Mouse (Mus musculus) adrenal gland, postnatal 14 days (tissue): Measurements from ENCODE around the gene Olfr263. TPM values are rescaled to one million over a fixed set of nuclear protein-coding genes. Genes with fewer than 3 reads are reported as not detected.
A peak's percentile ranks its signal among the peaks of the same experiment; 100 is the strongest.

ENCODE experiments used
- DNase-seq: peaks from one replicate; pipeline ENCODE4 v3.0.0; 2021; ENCODE audit warnings: mixed read lengths
- total RNA-seq: library from RNA; stranded (reverse); gene quantifications from 2 replicates; pipeline ENCODE4 v1.2.3, GENCODE M21; 2021

Olfr263 gene
- total RNA-seq, 1 experiment from 2014 or later: not detected

DNA sequence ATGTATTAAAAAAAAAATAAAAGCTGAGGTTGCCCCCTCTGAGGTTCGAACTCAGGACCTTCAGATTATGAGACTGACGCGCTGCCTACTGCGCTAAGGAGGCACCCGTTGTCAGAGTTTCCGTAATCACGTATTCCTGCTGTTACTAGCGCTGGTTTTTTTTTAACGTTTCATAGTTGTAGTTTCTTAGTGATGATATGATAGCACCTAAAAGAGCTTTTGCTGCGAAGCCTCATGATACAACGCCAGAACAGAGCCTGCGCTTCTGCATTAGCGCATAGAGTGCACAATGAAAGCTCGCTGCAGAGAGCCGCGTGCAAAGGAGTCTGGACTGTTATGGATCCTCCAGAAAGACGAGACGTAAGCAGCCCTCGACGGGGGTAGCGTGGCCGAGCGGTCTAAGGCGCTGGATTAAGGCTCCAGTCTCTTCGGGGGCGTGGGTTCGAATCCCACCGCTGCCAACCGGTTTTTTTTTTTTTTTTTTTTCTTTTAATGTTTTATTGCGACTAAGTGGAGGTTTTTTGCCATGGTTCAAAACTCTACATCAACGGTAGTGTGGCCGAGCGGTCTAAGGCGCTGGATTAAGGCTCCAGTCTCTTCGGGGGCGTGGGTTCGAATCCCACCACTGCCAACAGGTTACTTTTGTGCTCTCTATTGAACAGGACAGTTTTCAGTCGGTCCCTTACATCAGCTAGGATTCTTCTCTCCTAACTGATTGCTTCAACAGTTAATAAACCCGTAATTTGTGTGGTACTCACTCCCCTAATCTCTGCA, 40.4 kb downstream of the Olfr263 start:
- DNase-seq: peak; percentile 87

DNA sequence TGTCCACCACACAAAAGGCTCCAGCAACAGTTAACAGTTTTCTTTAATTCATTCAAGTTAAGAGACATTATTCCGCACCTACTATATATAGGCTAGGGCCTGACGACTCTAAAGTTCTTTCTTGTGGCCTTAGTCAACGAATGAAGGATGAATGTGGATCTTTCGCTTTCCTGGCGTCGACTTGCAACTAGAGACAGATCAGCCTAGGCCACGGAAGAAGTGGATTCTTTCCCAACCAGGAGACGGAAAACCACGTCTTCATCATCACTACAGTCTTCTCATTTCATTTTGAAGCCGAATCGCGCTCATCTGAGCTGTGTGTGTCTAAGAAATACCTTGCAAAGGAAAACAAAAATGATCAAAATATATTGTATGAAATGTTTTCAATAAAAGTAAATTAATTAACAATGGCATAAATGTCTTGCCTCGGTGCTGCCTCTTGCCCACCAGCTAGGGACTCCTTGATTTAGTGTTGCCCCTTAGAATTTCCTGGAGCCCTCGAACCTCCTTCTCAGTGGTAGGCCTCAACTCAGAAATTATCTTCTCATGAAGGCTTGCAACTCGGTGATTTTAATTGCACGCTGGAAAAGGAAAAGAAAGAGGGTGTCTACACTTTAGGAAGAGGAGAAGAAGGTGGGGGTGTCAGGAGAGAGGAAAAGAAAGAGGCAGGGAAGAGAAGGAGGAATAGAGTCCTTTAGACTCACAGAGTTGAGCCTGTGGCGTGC, 41.2 kb downstream of the Olfr263 start:
- DNase-seq: no peak

DNA sequence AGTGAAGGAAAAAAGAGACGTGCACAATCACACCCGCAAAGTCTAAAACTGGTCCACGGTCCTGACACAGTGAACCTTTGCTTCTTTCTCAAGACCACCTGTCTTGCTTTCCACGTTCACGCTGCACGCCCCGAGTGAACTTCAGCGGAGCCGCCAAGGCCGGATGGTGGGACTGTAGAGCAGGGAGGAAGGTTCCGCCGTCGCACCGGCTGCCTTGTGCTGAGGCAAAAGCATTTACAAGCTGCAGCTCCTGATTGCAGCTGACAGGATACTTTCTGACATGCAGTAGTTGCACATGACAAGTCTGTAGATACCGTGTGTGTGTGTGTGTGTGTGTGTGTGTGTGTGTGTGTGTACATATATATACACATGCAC, 41.7 kb downstream of the Olfr263 start:
- no peak for DNase-seq

DNA sequence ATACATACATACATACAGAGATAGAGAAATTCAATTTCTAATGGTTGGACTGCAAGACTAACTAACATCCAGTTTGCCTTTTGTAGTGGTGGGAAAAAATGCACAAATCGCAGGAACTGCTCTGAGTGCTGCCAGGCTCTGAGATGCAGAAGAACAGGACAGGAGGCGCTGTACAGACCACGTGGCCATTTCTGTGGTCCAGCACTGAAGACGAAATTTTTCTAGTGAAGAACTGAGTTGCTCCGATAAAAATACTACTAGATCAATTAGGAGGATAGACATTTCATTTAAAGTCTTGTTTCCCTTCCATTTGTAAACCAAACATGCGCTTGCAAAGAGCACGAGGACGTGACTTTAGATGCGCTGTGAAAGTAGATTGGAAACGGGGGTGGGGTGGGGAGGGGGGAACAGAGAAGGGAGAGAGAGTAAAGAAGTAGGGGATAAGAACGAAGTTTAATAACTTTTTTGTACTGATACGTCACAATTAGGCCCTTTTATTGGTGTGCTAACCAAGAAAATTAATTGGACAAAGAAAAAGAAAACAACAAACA, 42.2 kb downstream of the Olfr263 start:
- peak; percentile 25 for DNase-seq

DNA sequence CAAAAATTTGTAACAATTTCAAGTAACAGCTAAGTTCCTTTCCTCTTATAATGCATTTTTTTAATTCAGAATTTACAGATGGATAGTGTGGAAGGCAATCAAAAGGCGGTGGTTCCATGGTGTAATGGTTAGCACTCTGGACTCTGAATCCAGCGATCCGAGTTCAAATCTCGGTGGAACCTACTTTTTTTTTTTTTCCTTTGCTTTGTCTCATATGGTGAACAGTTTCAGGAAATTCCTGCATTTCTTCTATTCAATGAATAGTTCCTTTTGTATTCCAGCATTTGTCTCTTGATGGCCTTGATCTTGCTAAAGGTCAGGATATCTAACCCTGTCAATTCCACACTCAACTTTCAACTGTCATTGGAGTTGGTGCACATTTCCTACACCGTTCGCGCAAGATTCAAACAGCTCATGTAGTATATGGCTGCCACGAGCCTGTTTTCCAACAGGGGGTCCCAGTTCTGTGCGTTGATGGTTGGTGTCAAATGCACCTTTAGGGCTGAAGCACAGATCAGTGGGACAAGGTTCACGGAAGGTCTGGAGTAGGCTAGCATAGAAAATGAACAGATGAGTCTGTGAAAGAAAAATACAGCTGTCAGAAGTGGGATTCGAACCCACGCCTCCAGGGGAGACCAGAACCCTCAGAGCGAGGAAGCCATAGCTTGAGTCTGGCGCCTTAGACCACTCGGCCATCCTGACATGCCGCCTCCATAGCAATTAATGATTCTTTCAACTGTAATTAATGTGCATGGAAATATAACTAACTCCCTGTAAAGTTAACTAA, 43.0 kb downstream of the Olfr263 start:
- peak; percentile 69 for DNase-seq

DNA sequence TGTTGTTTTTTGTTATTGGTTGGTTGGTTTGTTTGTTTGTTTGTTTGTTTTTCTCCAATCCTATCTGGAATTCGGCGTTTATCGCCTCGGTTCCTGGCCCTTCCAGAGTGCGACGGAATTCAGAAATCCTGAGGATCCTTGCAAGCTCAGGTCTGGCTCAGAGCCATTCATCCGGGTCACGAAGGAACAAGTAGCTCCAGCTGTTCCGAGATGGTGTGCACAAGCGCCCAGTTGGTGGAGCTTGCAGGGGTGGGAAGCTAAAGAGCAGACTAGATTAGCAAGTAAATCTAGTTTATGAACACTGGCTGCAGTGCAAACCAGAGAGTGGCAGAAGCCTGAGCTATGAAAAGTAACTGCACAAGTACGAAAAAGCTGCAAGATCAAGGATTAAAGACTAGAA, 43.6 kb downstream of the Olfr263 start:
- DNase-seq: peak; percentile 94

DNA sequence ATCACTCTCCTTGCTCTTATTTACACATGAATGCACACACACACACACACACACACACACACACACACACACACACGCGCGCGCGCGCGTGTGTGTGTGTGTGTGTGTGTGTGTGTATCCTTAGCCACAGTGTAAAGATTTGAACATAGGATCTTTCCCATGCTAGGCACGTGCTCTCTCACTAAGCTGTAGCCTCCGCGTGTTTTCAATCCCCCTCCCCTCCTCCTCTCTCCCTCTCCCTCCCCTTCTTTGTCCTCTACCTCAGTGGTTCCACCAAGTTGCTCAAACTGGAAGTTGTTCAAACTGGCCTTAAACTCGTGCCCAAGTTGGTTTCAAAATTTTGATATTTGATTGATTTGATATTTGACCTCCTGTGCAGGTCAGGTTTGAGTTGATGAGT, 47.3 kb downstream of the Olfr263 start:
- DNase-seq: no peak

DNA sequence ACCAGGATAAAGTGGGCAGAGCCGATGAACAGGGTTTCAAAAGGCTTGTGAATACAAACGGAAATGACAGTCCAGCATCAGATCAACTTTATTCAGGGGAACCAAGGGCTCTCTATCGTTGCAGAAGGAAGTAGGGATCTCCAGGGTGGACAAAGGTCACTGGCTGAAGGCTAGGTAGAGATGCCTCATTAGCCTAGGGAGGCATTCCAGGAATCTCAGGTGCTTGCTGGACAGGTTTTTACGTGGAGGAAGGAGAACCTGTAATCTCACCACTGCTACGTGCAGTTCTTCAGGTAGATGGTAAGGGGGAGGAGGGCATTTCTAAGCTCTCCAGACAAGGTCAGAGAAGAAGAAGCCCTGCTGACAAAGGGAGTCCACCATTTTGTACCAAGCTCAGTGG, 48.2 kb downstream of the Olfr263 start:
- no peak for DNase-seq

DNA sequence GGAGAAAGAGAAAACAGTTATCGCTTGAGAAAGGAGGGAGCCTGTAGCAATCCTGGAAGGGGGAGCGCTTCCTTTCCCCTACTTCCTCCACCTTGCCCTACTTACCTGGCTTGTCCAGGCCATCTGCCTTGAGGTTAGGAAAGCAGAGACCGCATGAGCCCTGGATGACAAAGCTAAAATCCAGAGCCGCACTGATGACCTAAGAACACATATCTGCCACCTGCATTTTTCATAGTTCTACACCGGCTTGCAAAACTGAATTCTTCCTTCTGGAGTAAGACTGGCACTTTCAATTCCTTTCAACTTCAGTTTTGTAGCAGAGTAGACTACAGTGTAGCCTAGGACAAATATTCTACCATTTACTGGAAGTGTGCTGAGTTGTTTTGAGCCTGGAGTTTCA, 48.9 kb downstream of the Olfr263 start:
- no peak for DNase-seq

DNA sequence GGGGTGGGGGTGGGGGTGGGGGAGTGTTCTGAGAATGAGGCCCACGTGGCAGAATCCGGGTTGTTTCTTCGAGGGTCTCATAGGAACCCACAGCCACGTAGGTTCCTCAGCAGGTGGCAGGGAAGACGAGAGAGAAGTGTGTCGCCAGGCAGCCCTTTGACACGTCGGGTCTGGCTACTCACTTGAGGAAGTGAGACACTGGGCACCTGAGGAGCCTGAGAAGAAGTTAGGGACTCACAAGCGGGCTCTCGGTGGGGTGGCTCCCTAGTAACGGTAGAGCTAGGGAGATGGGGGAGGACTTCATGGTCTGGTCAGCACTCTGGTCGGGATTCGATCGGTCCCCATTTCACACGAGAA, 49.9 kb downstream of the Olfr263 start, which contains the start of gene Trim27:
Gene Trim27, plus strand, starts transcription at position 79 of the 357 bp plus-strand sequence.
- DNase-seq: no peak

DNA sequence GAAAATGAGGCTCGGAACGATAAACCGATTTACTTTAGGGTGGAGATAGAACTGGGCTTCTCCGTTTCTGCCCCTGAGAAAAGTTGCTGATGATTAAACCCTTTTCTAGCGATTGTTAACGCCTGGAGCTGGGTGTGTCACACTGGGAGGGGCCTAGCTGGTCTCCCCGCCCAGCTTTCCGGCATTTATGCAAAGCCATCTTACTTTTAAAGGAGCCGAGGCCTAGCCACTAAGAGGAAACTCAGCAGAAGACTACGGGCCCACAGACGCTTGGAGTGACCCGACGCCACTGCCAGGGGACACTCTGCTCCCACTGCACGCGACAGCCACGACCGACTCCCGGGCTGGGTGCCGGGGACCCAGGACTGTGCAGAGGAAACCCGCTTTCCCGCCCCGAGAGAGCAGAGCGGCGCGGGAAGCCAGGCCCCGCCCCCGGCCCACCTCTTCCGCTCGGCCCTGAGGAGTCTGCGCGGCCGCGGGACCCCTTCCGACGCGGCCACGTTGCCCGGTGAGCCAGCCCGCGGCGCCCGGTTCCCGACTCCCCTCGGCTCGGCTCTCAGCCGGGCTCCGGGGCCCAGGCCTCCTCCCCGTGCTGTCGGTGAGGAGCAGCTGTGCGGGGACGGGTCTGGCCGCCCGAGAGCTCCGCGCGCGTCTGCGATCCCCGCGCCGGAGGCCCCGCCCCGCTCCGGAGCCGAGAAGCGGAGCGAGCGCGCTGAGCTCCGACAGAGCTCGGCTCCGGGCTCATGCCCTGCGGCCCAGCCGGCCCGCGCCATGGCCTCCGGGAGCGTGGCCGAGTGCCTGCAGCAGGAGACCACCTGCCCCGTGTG, 50.5 kb downstream of the Olfr263 start:
- DNase-seq: peak; percentile 90

DNA sequence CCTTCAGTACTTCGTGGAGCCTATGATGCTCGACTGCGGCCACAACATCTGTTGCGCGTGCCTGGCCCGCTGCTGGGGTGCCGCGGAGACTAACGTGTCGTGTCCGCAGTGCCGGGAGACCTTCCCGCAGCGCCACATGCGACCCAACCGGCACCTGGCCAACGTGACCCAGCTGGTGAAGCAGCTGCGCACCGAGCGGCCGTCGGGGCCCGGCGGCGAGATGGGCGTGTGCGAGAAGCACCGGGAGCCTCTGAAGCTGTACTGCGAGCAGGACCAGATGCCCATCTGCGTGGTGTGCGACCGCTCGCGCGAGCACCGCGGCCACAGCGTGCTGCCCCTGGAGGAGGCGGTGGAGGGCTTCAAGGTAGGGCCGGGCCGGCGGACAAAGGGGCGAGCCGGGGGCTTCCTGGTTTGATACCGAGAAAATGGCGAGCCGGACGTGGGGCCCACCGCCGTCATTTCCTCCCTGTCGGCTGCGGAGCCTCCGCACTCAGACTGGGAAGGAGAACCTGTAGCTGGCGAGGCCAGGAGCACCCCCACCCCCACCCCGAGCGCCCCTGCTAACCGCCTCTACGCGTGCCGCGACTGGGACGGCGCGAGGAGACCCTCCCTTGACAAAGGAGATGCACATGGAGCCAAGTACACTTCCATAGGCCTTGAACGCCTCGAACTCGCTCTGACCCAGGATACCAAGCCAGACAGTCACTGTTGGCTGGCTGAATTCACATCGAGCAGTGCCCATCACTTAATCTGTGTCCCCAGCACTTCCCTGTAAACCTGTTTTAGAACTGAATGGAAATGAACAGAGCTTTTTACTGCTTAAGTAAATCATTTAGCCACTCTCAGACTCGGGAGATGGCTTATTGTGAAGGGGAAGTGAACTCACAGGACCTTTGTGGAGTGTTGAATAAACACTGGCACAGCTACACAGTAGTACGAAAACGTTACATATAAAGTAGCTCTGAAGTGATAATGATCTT, 51.4 kb downstream of the Olfr263 start:
- DNase-seq: peak; percentile 76

DNA sequence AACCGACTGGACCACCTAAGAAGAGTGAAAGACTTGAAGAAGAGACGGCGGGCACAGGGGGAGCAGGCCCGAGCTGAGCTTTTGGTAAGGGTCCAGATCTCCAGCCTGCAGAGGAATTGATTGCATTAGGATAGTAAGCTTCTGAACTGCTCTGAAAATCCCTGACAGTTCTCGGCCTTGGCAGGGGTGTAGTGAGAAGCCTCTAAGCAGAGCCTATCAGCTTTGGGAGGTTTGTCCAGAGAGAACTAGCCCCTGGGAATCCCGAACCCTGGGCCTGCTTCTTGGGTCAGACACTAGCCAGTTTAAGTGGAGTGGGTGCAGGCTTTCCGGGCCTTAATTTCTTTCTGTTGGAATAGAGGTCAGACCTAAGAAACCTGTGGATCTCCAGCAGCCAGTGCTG, 52.6 kb downstream of the Olfr263 start:
- no peak for DNase-seq

DNA sequence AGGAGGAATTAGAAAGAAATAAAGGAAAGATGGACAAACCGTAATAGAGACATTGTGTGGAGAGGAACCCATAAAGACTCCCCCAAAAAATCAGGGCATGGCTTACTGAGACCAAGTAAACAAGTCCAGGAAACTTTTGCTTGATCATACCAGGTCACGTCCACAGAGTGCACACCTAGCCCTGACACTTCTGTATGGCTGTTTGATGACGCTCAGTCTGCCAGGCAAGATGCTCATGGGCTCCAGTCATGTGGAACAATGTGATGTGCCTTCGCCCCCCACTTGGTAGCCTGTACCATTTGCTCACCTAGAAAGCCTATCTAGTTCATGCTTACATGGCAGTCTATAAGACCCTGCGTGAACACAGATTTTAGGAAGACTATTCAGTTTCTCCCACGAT, 53.6 kb downstream of the Olfr263 start:
- DNase-seq: no peak

DNA sequence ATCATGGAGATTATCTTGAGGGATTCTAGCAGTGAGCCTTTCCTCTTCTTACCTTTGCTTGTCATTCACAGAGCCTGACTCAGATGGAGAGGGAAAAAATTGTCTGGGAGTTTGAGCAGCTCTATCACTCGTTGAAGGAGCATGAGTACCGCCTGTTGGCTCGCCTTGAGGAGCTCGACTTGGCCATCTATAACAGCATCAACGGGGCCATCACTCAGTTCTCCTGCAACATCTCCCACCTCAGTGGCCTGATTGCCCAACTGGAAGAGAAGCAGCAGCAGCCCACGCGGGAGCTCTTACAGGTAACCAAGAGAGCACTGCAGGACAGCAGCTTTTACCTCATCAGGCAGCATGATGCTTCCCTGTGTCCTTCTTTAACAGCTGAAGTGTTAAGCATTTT, 54.2 kb downstream of the Olfr263 start:
- DNase-seq: no peak

DNA sequence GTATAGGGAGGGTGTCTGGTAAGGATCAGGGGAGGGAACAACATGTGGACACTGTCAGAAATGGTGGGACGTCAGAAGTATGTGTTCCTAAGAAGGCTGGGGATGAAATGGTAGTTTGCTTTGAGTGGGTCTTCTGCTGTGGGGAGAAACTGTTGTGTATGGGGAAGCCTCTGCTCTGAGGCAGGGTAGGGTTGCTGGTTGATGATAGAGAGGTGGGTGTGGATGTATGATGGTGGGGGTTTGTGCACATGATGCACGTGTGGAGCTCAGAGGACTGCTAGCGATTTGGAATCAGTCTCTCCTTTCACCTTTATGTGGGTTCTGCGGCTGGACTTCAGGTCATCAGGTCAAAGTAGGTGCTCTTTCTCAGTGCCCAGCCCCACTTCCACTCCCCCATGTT, 56.1 kb downstream of the Olfr263 start:
- no peak for DNase-seq
